Mouse (Mus musculus) layer of hippocampus, postnatal 14 days (tissue): ENCODE data around the gene Cryzl1. TPM values are rescaled to one million over a fixed set of nuclear protein-coding genes. Genes with fewer than 3 reads are reported as not detected.

ENCODE experiments used
- DNase-seq, 2 experiments: peaks; one replicate each; pipeline ENCODE4 v3.0.0; 2021 to 2022; ENCODE audit warnings: low spot score in 2 of 2, mixed read lengths in 1 of 2
- long read RNA-seq, 2 experiments: library from polyadenylated mRNA; stranded (forward); transcript quantifications; one replicate each; pipeline ENCODE4 v2.0.0; 2021
- total RNA-seq, 2 experiments: library from RNA; stranded (reverse); gene quantifications; 2 replicates each; pipeline ENCODE4 v1.2.3; 2021

The Cryzl1 gene
- 10 to 100 TPM; 79.2 to 87.5 TPM for total RNA-seq
- long read RNA-seq, experiment 1, transcript Cryzl1-201 (13 exons, 1,965 nt): major isoform, 42 of 88 reads
- long read RNA-seq, experiment 1, transcript Cryzl1-202 (10 exons, 1,154 nt): minor isoform, 11 of 88 reads
- long read RNA-seq, experiment 1, partial matches to known transcripts: 15 of 88 reads
- long read RNA-seq, experiment 1, other reads (novel, unspliced or antisense): 18 of 88 reads
- long read RNA-seq, experiment 2, transcript Cryzl1-201 (13 exons, 1,965 nt): major isoform, 68 of 129 reads
- long read RNA-seq, experiment 2, partial matches to known transcripts: 39 of 129 reads
- long read RNA-seq, experiment 2, other reads (novel, unspliced or antisense): 17 of 129 reads

- peak; percentile 94 to 99 for DNase-seq
These were observed at the start of gene Cryzl1 for GRCm38 (mm10) chr16:91728123-91729065. TSS of gene Cryzl1 (minus strand) at chr16:91728975.

GRCm38 (mm10) chr16:91772586-91772985, 43.8 kb upstream of the Cryzl1 start:
- no peak for DNase-seq

GRCm38 (mm10) chr16:91771334-91771733, 42.6 kb upstream of the Cryzl1 start:
- DNase-seq: no peak

GRCm38 (mm10) chr16:91770662-91771061, 41.9 kb upstream of the Cryzl1 start:
- DNase-seq: no peak

- no peak for DNase-seq
These were observed 41.1 kb upstream of the Cryzl1 start for GRCm38 (mm10) chr16:91769911-91770310.

- DNase-seq: no peak
These were observed 39.8 kb upstream of the Cryzl1 start for GRCm38 (mm10) chr16:91768586-91768985.

- no peak for DNase-seq
These were observed 38.5 kb upstream of the Cryzl1 start for GRCm38 (mm10) chr16:91767165-91767701.

- DNase-seq: no peak
These were observed 37.0 kb upstream of the Cryzl1 start for GRCm38 (mm10) chr16:91765816-91766210.

GRCm38 (mm10) chr16:91765121-91765815, 36.5 kb upstream of the Cryzl1 start:
- no peak for DNase-seq

- no peak for DNase-seq
These were observed 35.6 kb upstream of the Cryzl1 start for GRCm38 (mm10) chr16:91764414-91764813.

- DNase-seq: no peak
These were observed 35.2 kb upstream of the Cryzl1 start for GRCm38 (mm10) chr16:91763975-91764374.

GRCm38 (mm10) chr16:91762476-91762875, 33.7 kb upstream of the Cryzl1 start:
- DNase-seq: no peak

- DNase-seq: no peak
These were observed 33.0 kb upstream of the Cryzl1 start for GRCm38 (mm10) chr16:91761761-91762160.

- no peak for DNase-seq
These were observed 32.4 kb upstream of the Cryzl1 start for GRCm38 (mm10) chr16:91761202-91761601.

GRCm38 (mm10) chr16:91754957-91755356, 26.2 kb upstream of the Cryzl1 start:
- no peak for DNase-seq

- no peak for DNase-seq
These were observed 24.8 kb upstream of the Cryzl1 start for GRCm38 (mm10) chr16:91753611-91754010.

GRCm38 (mm10) chr16:91751644-91752385, 23.0 kb upstream of the Cryzl1 start:
- no peak for DNase-seq

GRCm38 (mm10) chr16:91747567-91747966, 18.8 kb upstream of the Cryzl1 start:
- DNase-seq: no peak

GRCm38 (mm10) chr16:91746101-91746950, 17.6 kb upstream of the Cryzl1 start:
- peak; percentile 45 to 73 for DNase-seq
